Mouse (Mus musculus) kidney, embryonic 14.5 days (tissue): ENCODE data around the gene Gm49337. TPM values are rescaled to one million over a fixed set of nuclear protein-coding genes. Genes with fewer than 3 reads are reported as not detected.

ENCODE experiments used
- ATAC-seq: fragments of 200-750 bp; cut with Nextera tagmentation; 2 replicates; pipeline ENCODE4 v1.8.0; 2017; ENCODE audit warnings: moderate number of reproducible peaks, mild to moderate bottlenecking, moderate TSS enrichment, moderate library complexity; ENCODE audit not compliant: low FRiP score, low TSS enrichment
- H3K27ac ChIP-seq: fragments of 300-500 bp; sonication (generic); 2 replicates; pipeline ENCODE4 v1.5.1; 2014; ENCODE audit warnings: low read depth, mild to moderate bottlenecking, low read length, moderate library complexity, mixed read lengths
- H3K27me3 ChIP-seq: fragments of 300-500 bp; sonication (generic); 2 replicates; pipeline ENCODE4 v1.6.1; 2014; ENCODE audit warnings: mild to moderate bottlenecking, low read length; ENCODE audit not compliant: control insufficient read depth, insufficient read depth
- H3K36me3 ChIP-seq: fragments of 300-500 bp; sonication (generic); 2 replicates; pipeline ENCODE4 v1.6.1; 2014; ENCODE audit warnings: low read length, mixed read lengths; ENCODE audit not compliant: control insufficient read depth, insufficient read depth
- H3K4me1 ChIP-seq: fragments of 300-500 bp; sonication (generic); 2 replicates; pipeline ENCODE4 v1.6.1; 2014; ENCODE audit warnings: low read length, mixed read lengths; ENCODE audit not compliant: control insufficient read depth, insufficient read depth
- H3K4me2 ChIP-seq: fragments of 300-500 bp; sonication (generic); replicated peaks from 2 replicates; pipeline ENCODE4 v1.6.1; 2014; ENCODE audit warnings: low read depth, mild to moderate bottlenecking, low read length
- H3K4me3 ChIP-seq: fragments of 300-500 bp; sonication (generic); 2 replicates; pipeline ENCODE4 v1.5.1; 2014; ENCODE audit warnings: mild to moderate bottlenecking, low read length
- H3K9ac ChIP-seq: fragments of 300-500 bp; sonication (generic); 2 replicates; pipeline ENCODE4 v1.6.1; 2014; ENCODE audit warnings: low read depth, mild to moderate bottlenecking, low read length, moderate library complexity
- H3K9me3 ChIP-seq: fragments of 300-500 bp; sonication (generic); 2 replicates; pipeline ENCODE4 v1.6.1; 2016; ENCODE audit warnings: low read length; ENCODE audit not compliant: control insufficient read depth
- WGBS: fragments of 180-500 bp; shearing (Covaris S2); extraction: QIAGEN DNeasy Blood & Tissue Kit; methylation state at CpG from one replicate; pipeline ENCODE4 v1.1.7; 2014; 5-methylcytosine and 5-hydroxymethylcytosine counted together
- polyA plus RNA-seq: library from polyadenylated mRNA; unstranded; fragments of >200 nt; fragmentation: Nextera tagmentation; extraction: Ambion mirVana; gene quantifications from 2 replicates; pipeline ENCODE4 v1.2.1, GENCODE M21; 2014

Gm49337 gene
- polyA plus RNA-seq, 1 experiment from 2014 or later: not detected

DNA sequence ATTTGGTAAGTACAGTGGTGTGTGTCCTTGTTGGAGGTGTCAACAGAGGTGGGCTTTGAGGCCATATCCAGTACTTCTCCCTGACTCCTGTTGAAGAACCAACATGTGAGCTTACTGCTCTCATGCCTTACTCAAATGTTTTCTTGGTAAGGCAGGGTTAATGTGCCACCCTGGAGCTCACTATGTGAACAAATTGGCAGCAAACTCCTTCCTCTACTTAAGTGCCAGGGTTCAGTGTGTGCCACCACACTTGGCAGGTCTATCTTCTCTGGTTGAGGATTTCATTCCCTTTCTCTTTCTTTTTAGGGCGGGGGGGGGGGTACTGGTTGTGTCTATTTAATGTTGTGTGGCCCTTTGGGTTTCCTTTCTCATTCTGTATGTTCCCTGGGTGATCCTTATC, 131.4 kb downstream of the Gm49337 start:
- no peak overlapping the region for H3K9ac ChIP-seq
- H3K4me2 ChIP-seq: no peak overlapping the region
- ATAC-seq: no peak
- H3K4me1 ChIP-seq: no peaks in the 10 kb centered on the region
- H3K27ac ChIP-seq: no peak overlapping the region
- WGBS: 6% methylated on average over 1 of the region's 1 CpGs
- H3K36me3 ChIP-seq: peaks cover 34% of the 10 kb centered on the region
- no peaks in the 10 kb centered on the region for H3K27me3 ChIP-seq
- H3K9me3 ChIP-seq: no peaks in the 10 kb centered on the region
- no peak overlapping the region for H3K4me3 ChIP-seq

DNA sequence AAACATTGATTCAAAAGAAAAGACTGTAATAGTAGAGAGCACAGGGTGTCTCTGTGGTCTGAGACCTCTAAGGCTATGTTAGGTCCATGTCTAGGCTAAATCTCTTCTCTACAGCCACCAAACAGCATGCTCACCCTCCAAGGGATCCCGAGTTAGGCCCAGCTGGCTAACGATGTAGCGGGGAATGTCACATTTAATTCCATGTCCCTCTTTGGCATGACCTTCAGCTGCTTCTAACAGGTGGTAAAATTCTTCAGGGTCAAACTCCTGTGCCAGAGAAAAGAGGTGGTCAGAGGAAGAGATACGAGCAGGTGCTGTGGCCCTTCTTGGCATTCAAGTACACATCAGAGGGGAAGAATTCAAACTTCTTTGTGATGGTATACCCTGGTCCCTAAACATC, 144.4 kb downstream of the Gm49337 start:
- Histone ChIP-seq H3K4me2 (no peak overlapping the region), H3K36me3 (peaks cover 74% of the 10 kb centered on the region), H3K27me3 (no peaks in the 10 kb centered on the region), H3K9ac (no peak overlapping the region), H3K27ac (no peak overlapping the region), H3K9me3 (no peaks in the 10 kb centered on the region), H3K4me1 (no peaks in the 10 kb centered on the region), H3K4me3 (no peak overlapping the region)
- ATAC-seq: no peak
- 94% methylated on average over 4 of the region's 4 CpGs for WGBS

GRCm38 (mm10) chr4:116322127-116322526, 148.9 kb downstream of the Gm49337 start:
- no peak overlapping the region for H3K9ac ChIP-seq
- H3K4me1 ChIP-seq: no peaks in the 10 kb centered on the region
- no peaks in the 10 kb centered on the region for H3K27me3 ChIP-seq
- WGBS: 94% methylated on average over 6 of the region's 6 CpGs
- no peak overlapping the region for H3K4me3 ChIP-seq
- peaks cover 50% of the 10 kb centered on the region for H3K36me3 ChIP-seq
- H3K9me3 ChIP-seq: no peaks in the 10 kb centered on the region
- H3K4me2 ChIP-seq: no peak overlapping the region
- H3K27ac ChIP-seq: no peak overlapping the region
- ATAC-seq: no peak

DNA sequence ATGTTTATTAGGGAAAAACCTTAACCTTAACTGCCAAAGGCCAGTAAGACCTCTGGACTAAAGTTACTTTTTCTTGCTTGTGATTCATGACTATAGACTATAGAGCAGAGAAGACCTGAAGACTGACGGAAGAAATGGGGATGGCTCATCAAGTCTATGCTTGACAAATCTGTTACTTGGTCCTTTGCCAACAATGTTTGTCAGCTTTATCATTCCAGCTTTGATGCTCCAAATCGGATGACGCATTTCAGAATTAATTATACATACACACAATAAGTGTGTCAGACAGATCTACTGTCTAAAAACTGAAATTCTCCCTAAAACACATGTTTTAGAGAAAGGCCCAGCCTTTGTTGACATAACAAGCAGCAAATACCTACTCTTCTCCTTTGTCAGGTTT, 156.1 kb downstream of the Gm49337 start:
- no peak for ATAC-seq
- Histone ChIP-seq H3K4me2 (no peak overlapping the region), H3K9me3 (no peaks in the 10 kb centered on the region), H3K27ac (no peak overlapping the region), H3K9ac (no peak overlapping the region), H3K36me3 (peaks cover 15% of the 10 kb centered on the region; the same call in 1 of the 2 replicates), H3K4me3 (no peak overlapping the region), H3K4me1 (no peaks in the 10 kb centered on the region), H3K27me3 (no peaks in the 10 kb centered on the region)
- 97% methylated on average over 3 of the region's 3 CpGs for WGBS

DNA sequence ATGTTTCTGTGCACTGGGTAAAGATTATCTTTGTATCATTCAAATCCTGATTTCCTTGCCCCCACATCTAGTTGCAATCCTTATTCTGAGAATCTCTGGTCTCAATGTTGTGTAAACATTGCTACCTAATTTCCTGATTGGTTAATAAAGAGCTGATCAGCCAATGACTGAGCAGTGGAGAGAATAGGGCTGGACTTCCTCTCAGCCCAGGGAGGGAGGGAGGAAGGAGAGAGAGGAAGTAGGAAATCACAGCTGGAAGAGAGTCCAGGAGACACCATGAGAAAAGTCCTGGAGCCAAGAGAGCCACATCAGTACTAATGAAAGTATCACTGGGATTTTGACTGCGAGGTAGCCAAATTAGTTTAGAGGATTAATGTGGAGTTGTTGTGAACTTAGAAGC, 163.1 kb downstream of the Gm49337 start:
- Histone ChIP-seq H3K9me3 (no peaks in the 10 kb centered on the region), H3K4me1 (no peaks in the 10 kb centered on the region), H3K36me3 (no peaks in the 10 kb centered on the region), H3K27me3 (no peaks in the 10 kb centered on the region), H3K27ac (no peak overlapping the region), H3K9ac (no peak overlapping the region), H3K4me2 (no peak overlapping the region), H3K4me3 (no peak overlapping the region)
- ATAC-seq: no peak
- 88% methylated on average over 1 of the region's 1 CpGs for WGBS

- H3K27ac ChIP-seq: no peak overlapping the region
- H3K9me3 ChIP-seq: no peaks in the 10 kb centered on the region
- no peak for ATAC-seq
- no peak overlapping the region for H3K4me3 ChIP-seq
- no peak overlapping the region for H3K9ac ChIP-seq
- no peak overlapping the region for H3K4me2 ChIP-seq
- no peaks in the 10 kb centered on the region for H3K36me3 ChIP-seq
- H3K27me3 ChIP-seq: no peaks in the 10 kb centered on the region
- no peaks in the 10 kb centered on the region for H3K4me1 ChIP-seq
Measured at GRCm38 (mm10) chr4:116342119-116342518, 168.9 kb downstream of the Gm49337 start.

Other genes starting within 250 kb of the Gm49337 start
- not detected in 2 replicates for gene Dmbx1, start 233.5 kb upstream of the Gm49337 start, polyA plus RNA-seq
- gene Faah, start 155.5 kb upstream of the Gm49337 start, polyA plus RNA-seq: 5.2 and 8.7 TPM in 2 replicates
- 17.1 and 24.1 TPM in 2 replicates for gene Nsun4, start 119.5 kb upstream of the Gm49337 start, polyA plus RNA-seq
- 513 and 692 TPM in 2 replicates for gene Uqcrh, start 98.3 kb upstream of the Gm49337 start, polyA plus RNA-seq
- 66.6 and 78.1 TPM in 2 replicates for gene Lrrc41, start 98.1 kb upstream of the Gm49337 start, polyA plus RNA-seq
- gene Rad54l, start 49.7 kb upstream of the Gm49337 start, polyA plus RNA-seq: 26.6 and 40.7 TPM in 2 replicates
- gene Pomgnt1, start 49.5 kb upstream of the Gm49337 start, polyA plus RNA-seq: 50.9 and 68.2 TPM in 2 replicates
- 2.2 and 3.2 TPM in 2 replicates for gene Lurap1, start 22.0 kb upstream of the Gm49337 start, polyA plus RNA-seq
- 0.50 and 0.89 TPM in 2 replicates for gene Tspan1, start 5.8 kb upstream of the Gm49337 start, polyA plus RNA-seq
- not detected in 2 replicates for gene 1700042G07Rik, start within 50 bp of the Gm49337 start, polyA plus RNA-seq
- gene Pik3r3, start 48.2 kb downstream of the Gm49337 start, polyA plus RNA-seq: 19.9 and 27.6 TPM in 2 replicates